Mouse (Mus musculus): ENCODE measurements around the gene Mrrf. TPM values are rescaled to one million over a fixed set of nuclear protein-coding genes. Genes with fewer than 3 reads are reported as not detected.

Mrrf gene
- total and polyA plus RNA-seq, 2 experiments from 2014 or later, result 29.7 to 38.5 TPM

DNA sequence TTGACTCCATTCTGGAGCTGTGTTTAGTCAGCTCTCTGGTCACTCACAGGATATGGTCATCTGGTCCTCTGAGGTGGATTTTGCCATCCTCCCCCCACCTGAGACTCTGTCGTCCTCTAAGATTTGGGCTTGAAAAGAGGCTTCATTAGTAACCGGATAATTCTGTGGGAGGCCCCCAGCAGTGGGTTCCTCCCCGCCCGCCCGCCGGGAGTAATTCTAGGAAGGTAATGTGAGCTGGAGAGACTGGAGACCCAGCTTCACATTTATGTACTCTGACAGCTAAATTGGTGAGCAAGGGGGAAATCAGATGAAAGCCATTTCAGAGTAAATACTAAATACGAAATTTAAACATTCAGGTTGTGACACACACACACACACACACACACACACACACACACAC, 27.6 kb upstream of the Mrrf start:
- Histone ChIP-seq H3K4me1 (ENCODE audit: control insufficient read depth, insufficient read depth) (0 out of 2 replicates have a peak, but pooled peaks cover 11% of the 10 kb centered on the region), H3K9ac (replicated peaks; ENCODE audit: low read depth, low read length) (no peak overlapping the region), H3K4me2 (ENCODE audit: low read depth, low read length) (no peak overlapping the region), H3K9me3 (replicated peaks; ENCODE audit: control insufficient read depth, low read length) (no peaks in the 10 kb centered on the region), H3K27ac (ENCODE audit: low read depth) (no peak overlapping the region), H3K27me3 (ENCODE audit: control insufficient read depth, insufficient read depth, low read length) (peaks cover 65% of the 10 kb centered on the region), H3K4me3 (ENCODE audit: low read depth, low read length) (no peak overlapping the region), H3K36me3 (replicated peaks; ENCODE audit: control insufficient read depth, insufficient read depth, low read length) (no peaks in the 10 kb centered on the region)
- no peak for ATAC-seq (ENCODE audit: insufficient read depth, low read depth)
- 7% methylated on average over 7 of the region's 7 CpGs for WGBS
- DNase-seq (ENCODE audit: low spot score), result no peak
- TF ChIP-seq CTCF (IDR thresholded peaks at IDR 0.05; ENCODE audit: low read depth) (no peak), EP300 (IDR thresholded peaks at IDR 0.05; ENCODE audit: low read depth) (no peak)

DNA sequence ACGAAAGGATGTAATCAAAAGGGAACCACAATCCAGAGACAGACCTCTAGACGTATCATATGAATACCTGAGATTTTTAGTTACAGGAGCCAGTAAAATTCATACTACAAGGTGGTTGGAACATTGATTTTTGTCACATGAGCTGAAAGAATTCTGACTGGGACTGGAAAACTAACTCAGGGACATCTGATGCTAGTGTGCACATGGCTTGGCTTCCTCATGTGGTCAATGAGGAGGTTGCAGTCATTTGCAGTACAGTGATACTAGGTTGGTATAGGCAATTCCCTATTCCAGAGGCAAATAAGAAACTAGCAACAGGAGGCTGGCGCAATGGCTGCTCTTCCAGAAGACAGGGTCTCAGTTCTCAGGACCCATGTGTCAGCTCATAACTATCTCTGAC, 23.6 kb upstream of the Mrrf start:
- peaks cover 21% of the 10 kb centered on the region for H3K36me3 ChIP-seq (replicated peaks; ENCODE audit: control insufficient read depth, insufficient read depth, low read length)
- WGBS, result 64% methylated on average over 3 of the region's 3 CpGs
- peaks cover 28% of the 10 kb centered on the region for H3K27me3 ChIP-seq (ENCODE audit: control insufficient read depth, insufficient read depth, low read length)
- H3K4me2 ChIP-seq (ENCODE audit: low read depth, low read length), result no peak overlapping the region
- H3K9ac ChIP-seq (replicated peaks; ENCODE audit: low read depth, low read length), result no peak overlapping the region
- no peak overlapping the region for H3K27ac ChIP-seq (ENCODE audit: low read depth)
- TF ChIP-seq EP300 (IDR thresholded peaks at IDR 0.05; ENCODE audit: low read depth), result no peak
- TF ChIP-seq CTCF (IDR thresholded peaks at IDR 0.05; ENCODE audit: low read depth), result peak; percentile 29
- H3K4me1 ChIP-seq (ENCODE audit: control insufficient read depth, insufficient read depth), result no peaks in the 10 kb centered on the region
- H3K4me3 ChIP-seq (ENCODE audit: low read depth, low read length), result no peak overlapping the region
- no peak for DNase-seq (ENCODE audit: low spot score)
- no peaks in the 10 kb centered on the region for H3K9me3 ChIP-seq (replicated peaks; ENCODE audit: control insufficient read depth, low read length)
- ATAC-seq (ENCODE audit: insufficient read depth, low read depth), result no peak

DNA sequence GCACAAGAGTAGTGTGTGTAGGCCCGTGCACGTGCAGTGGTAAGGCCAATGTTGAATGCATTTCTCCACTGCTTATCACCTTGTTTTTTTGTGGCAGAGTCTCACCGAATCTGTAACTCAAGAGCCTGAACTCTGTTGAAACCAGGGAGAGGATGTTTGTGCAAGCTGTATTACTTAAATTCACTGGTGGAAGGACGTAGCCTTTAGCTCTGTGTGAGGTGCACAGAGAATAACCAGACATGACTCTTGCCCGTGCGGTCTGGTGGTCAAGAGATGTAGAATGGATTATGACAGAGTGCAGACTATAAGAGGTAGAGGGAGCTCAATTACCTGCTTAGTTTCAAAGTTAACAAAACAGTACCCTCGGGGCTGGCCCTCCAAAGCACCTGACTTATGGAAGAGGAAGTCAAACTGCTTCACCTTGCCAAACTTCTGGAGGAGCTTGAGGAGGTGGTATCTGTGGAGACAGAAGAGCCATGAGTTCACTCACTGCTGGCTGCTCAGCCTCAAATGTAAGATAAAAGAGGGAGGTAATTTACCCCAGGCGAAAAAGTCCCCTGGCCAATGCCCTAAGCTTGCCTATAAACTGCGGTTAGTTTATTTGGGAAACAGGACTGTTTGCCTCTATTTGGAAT, 9.3 kb upstream of the Mrrf start:
- peaks cover 71% of the 10 kb centered on the region for H3K36me3 ChIP-seq (replicated peaks; ENCODE audit: control insufficient read depth, insufficient read depth, low read length)
- no peak for ATAC-seq (ENCODE audit: insufficient read depth, low read depth)

DNA sequence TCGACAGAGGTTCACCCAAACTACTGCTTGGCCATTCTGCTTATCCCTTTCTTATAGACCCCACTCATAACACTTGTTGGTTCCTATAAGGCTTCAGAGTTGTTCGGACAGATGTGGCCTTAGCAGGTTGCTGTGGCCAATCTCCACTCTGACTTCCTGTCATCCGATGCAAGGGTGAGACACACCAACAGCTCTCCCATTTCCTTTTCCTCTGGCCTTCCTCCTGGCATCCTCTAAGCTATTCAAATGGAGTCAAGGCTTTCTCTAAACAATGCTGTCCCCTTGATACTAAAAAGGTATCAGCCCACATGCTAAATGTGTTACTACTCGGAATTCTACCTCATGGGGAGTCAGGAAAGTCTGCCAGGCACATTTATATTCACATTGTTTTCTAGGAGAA, 8.2 kb upstream of the Mrrf start:
- ATAC-seq (ENCODE audit: insufficient read depth, low read depth), result 0 out of 2 replicates have a peak, but pooled peaks have one; percentile 47
- Histone ChIP-seq H3K27me3 (ENCODE audit: control insufficient read depth, insufficient read depth, low read length) (no peaks in the 10 kb centered on the region), H3K27ac (ENCODE audit: low read depth) (0 out of 2 replicates have a peak overlapping the region, but pooled peaks have one; percentile 46), H3K4me3 (ENCODE audit: low read depth, low read length) (no peak overlapping the region), H3K36me3 (replicated peaks; ENCODE audit: control insufficient read depth, insufficient read depth, low read length) (peaks cover 70% of the 10 kb centered on the region), H3K9me3 (replicated peaks; ENCODE audit: control insufficient read depth, low read length) (no peaks in the 10 kb centered on the region), H3K4me2 (ENCODE audit: low read depth, low read length) (no peak overlapping the region), H3K4me1 (ENCODE audit: control insufficient read depth, insufficient read depth) (peaks cover 7% of the 10 kb centered on the region; the same call in 1 of the 2 replicates), H3K9ac (replicated peaks; ENCODE audit: low read depth, low read length) (no peak overlapping the region)
- no peak for TF ChIP-seq CTCF (IDR thresholded peaks at IDR 0.05; ENCODE audit: low read depth)
- TF ChIP-seq EP300 (IDR thresholded peaks at IDR 0.05; ENCODE audit: low read depth), result no peak
- no peak for DNase-seq (ENCODE audit: low spot score)
- 58% methylated on average over 4 of the region's 4 CpGs for WGBS

More for the DNA sequence above, 9.3 kb upstream of the Mrrf start:
- H3K9me3 ChIP-seq (replicated peaks; ENCODE audit: control insufficient read depth, low read length), result no peaks in the 10 kb centered on the region
- no peak for TF ChIP-seq EP300 (IDR thresholded peaks at IDR 0.05; ENCODE audit: low read depth)
- no peak for TF ChIP-seq CTCF (IDR thresholded peaks at IDR 0.05; ENCODE audit: low read depth)
- H3K27ac ChIP-seq (ENCODE audit: low read depth), result no peak overlapping the region
- no peak overlapping the region for H3K4me2 ChIP-seq (ENCODE audit: low read depth, low read length)
- DNase-seq (ENCODE audit: low spot score), result no peak
- H3K4me1 ChIP-seq (ENCODE audit: control insufficient read depth, insufficient read depth), result peaks cover 7% of the 10 kb centered on the region; the same call in 1 of the 2 replicates
- 86% methylated on average over 9 of the region's 9 CpGs for WGBS
- no peak overlapping the region for H3K9ac ChIP-seq (replicated peaks; ENCODE audit: low read depth, low read length)
- no peak overlapping the region for H3K4me3 ChIP-seq (ENCODE audit: low read depth, low read length)
- H3K27me3 ChIP-seq (ENCODE audit: control insufficient read depth, insufficient read depth, low read length), result no peaks in the 10 kb centered on the region

DNA sequence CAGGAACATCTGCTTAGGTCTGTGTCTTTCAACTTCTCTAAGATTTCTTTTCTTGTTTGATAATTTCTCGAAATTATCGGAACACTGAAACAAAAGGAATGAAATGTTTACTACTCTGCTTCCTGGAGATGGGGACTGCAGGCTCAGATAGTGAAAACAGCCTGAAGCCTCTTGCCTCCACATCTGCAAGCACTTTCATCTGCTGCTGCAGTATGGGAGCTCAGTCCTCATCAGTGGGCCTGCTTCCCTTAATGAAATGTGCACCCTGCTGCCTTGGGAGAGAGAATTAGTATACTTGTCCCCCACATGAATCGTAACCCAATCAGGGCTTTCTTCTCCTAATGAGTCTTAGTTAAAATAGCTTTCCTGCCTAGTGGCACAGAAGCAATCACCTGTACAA, 7.1 kb upstream of the Mrrf start:
- no peak for ATAC-seq (ENCODE audit: insufficient read depth, low read depth)
- Histone ChIP-seq H3K27me3 (ENCODE audit: control insufficient read depth, insufficient read depth, low read length) (no peaks in the 10 kb centered on the region), H3K4me1 (ENCODE audit: control insufficient read depth, insufficient read depth) (peaks cover 7% of the 10 kb centered on the region; the same call in 1 of the 2 replicates), H3K9me3 (replicated peaks; ENCODE audit: control insufficient read depth, low read length) (no peaks in the 10 kb centered on the region), H3K36me3 (replicated peaks; ENCODE audit: control insufficient read depth, insufficient read depth, low read length) (peaks cover 69% of the 10 kb centered on the region), H3K9ac (replicated peaks; ENCODE audit: low read depth, low read length) (no peak overlapping the region), H3K27ac (ENCODE audit: low read depth) (peak overlapping the region; percentile 50; the same call in 1 of the 2 replicates), H3K4me3 (ENCODE audit: low read depth, low read length) (no peak overlapping the region), H3K4me2 (ENCODE audit: low read depth, low read length) (no peak overlapping the region)
- no peak for DNase-seq (ENCODE audit: low spot score)
- 71% methylated on average over 3 of the region's 3 CpGs for WGBS
- TF ChIP-seq CTCF (IDR thresholded peaks at IDR 0.05; ENCODE audit: low read depth) (no peak), EP300 (IDR thresholded peaks at IDR 0.05; ENCODE audit: low read depth) (no peak)

DNA sequence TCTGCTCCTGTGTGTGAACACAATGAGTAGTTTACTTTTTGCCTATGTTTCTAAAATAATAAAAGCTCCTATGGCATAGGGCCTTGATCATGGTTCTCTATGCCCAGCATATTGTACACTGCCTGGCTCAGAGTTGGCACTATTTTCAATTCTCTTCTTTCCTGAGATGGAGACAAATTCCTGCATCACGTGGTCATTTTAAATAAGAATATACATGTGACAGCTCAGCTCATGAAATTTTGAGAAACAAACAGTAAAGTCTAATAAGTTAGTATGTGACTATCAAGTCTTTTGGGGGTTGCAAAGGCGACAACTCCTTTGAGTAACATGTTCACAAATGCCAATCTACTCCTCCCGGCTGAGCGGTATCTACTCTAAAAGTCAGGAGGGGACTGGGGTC, 302 bp upstream of the Mrrf start:
- H3K9ac ChIP-seq (replicated peaks; ENCODE audit: low read depth, low read length), result peak overlapping the region; percentile 61
- H3K4me2 ChIP-seq (ENCODE audit: low read depth, low read length), result peak overlapping the region; percentile 77
- peaks cover 35% of the 10 kb centered on the region for H3K4me1 ChIP-seq (ENCODE audit: control insufficient read depth, insufficient read depth)
- H3K4me3 ChIP-seq (ENCODE audit: low read depth, low read length), result peak overlapping the region; percentile 66
- H3K36me3 ChIP-seq (replicated peaks; ENCODE audit: control insufficient read depth, insufficient read depth, low read length), result peaks cover 33% of the 10 kb centered on the region
- DNase-seq (ENCODE audit: low spot score), result no peak
- H3K9me3 ChIP-seq (replicated peaks; ENCODE audit: control insufficient read depth, low read length), result no peaks in the 10 kb centered on the region
- no peak for TF ChIP-seq EP300 (IDR thresholded peaks at IDR 0.05; ENCODE audit: low read depth)
- TF ChIP-seq CTCF (IDR thresholded peaks at IDR 0.05; ENCODE audit: low read depth), result no peak
- WGBS, result 0% methylated on average over 4 of the region's 4 CpGs
- no peak for ATAC-seq (ENCODE audit: insufficient read depth, low read depth)
- peak overlapping the region; percentile 87 for H3K27ac ChIP-seq (ENCODE audit: low read depth)
- H3K27me3 ChIP-seq (ENCODE audit: control insufficient read depth, insufficient read depth, low read length), result no peaks in the 10 kb centered on the region
